Mouse (Mus musculus) brain, adult 2 months (tissue): ENCODE measurements around the gene Muc13.

Experiments used
- DNase-seq: peaks from one replicate; pipeline ENCODE4 v3.0.0; 2011; ENCODE audit warnings: low read depth, low spot score

Gene Muc13

GRCm38 (mm10) chr16:33793846-33794791 is at the start of gene Muc13:
Gene Muc13 (plus strand): TSS chr16:33794037.
- DNase-seq: no peak

GRCm38 (mm10) chr16:33744622-33745419 is 49.0 kb upstream of the Muc13 start:
- peak; percentile 80 for DNase-seq

- DNase-seq: no peak
These were observed 48.4 kb upstream of the Muc13 start for GRCm38 (mm10) chr16:33745457-33745856.

- DNase-seq: peak; percentile 89
These were observed 47.7 kb upstream of the Muc13 start for GRCm38 (mm10) chr16:33746074-33746676.

- DNase-seq: no peak
These were observed 46.4 kb upstream of the Muc13 start for GRCm38 (mm10) chr16:33747346-33747954.

- DNase-seq: no peak
These were observed 45.8 kb upstream of the Muc13 start for GRCm38 (mm10) chr16:33747994-33748393.

- no peak for DNase-seq
These were observed 42.7 kb upstream of the Muc13 start for GRCm38 (mm10) chr16:33751152-33751551.

- no peak for DNase-seq
These were observed 42.2 kb upstream of the Muc13 start for GRCm38 (mm10) chr16:33751590-33751989.

- no peak for DNase-seq
These were observed 40.8 kb upstream of the Muc13 start for GRCm38 (mm10) chr16:33752904-33753578.

GRCm38 (mm10) chr16:33755293-33755692 is 38.5 kb upstream of the Muc13 start:
- peak; percentile 82 for DNase-seq

GRCm38 (mm10) chr16:33755961-33756360 is 37.9 kb upstream of the Muc13 start:
- DNase-seq: peak; percentile 58

- DNase-seq: peak; percentile 83
These were observed 37.4 kb upstream of the Muc13 start for GRCm38 (mm10) chr16:33756396-33756795.

- DNase-seq: no peak
These were observed 34.6 kb upstream of the Muc13 start for GRCm38 (mm10) chr16:33759207-33759606.

GRCm38 (mm10) chr16:33760542-33760941 is 33.3 kb upstream of the Muc13 start:
- DNase-seq: no peak

- DNase-seq: no peak
These were observed 32.8 kb upstream of the Muc13 start for GRCm38 (mm10) chr16:33760996-33761395.

GRCm38 (mm10) chr16:33764501-33765193 is 29.2 kb upstream of the Muc13 start:
- peak; percentile 46 for DNase-seq

- DNase-seq: no peak
These were observed 28.4 kb upstream of the Muc13 start for GRCm38 (mm10) chr16:33765477-33765876.

GRCm38 (mm10) chr16:33766309-33766708 is 27.5 kb upstream of the Muc13 start:
- no peak for DNase-seq

GRCm38 (mm10) chr16:33766757-33767156 is 27.1 kb upstream of the Muc13 start:
- DNase-seq: no peak
